Mouse (Mus musculus): ENCODE measurements around the gene Inip. TPM values are rescaled to one million over a fixed set of nuclear protein-coding genes. Genes with fewer than 3 reads are reported as not detected.

Gene Inip
- polyA plus RNA-seq, 1 experiment from 2014 or later = 40.4 TPM

DNA sequence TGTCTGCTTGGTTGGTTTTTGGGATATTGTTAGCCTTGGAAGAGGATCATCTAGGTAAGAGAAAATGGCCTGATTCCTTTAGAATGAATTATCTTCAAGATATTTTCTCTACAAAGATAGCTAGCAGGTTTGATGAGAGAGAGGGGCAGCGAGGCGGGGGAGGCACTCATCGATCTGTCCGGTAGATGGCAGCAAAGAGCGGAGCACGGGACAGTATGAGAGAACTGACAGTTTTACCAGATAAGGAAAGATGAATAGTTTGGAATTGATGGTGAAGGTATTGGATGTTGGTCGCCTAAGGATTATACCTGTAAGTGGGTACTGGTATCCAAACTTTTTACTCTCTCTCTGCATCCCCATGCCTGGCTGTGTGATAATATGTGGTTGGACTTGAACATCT is 14.7 kb downstream of the Inip start:
- Histone ChIP-seq H3K4me1 (replicated peaks) (no peaks in the 10 kb centered on the region), H3K27ac (no peak overlapping the region), H3K36me3 (no peaks in the 10 kb centered on the region), H3K4me2 (replicated peaks) (no peak overlapping the region), H3K9ac (no peak overlapping the region), H3K27me3 (replicated peaks) (no peaks in the 10 kb centered on the region), H3K4me3 (replicated peaks) (no peak overlapping the region), H3K9me3 (no peaks in the 10 kb centered on the region)
- 1% methylated on average over 7 of the region's 7 CpGs for WGBS
- ATAC-seq = no peak

- Histone ChIP-seq H3K9ac (no peak overlapping the region), H3K4me2 (replicated peaks) (no peak overlapping the region), H3K4me1 (replicated peaks) (no peaks in the 10 kb centered on the region), H3K9me3 (no peaks in the 10 kb centered on the region), H3K27ac (no peak overlapping the region), H3K27me3 (replicated peaks) (no peaks in the 10 kb centered on the region), H3K36me3 (no peaks in the 10 kb centered on the region), H3K4me3 (replicated peaks) (no peak overlapping the region)
- 23% methylated on average over 2 of the region's 2 CpGs for WGBS
- ATAC-seq = no peak
Observed at GRCm38 (mm10) chr4:59785412-59785811, 16.0 kb downstream of the Inip start.

GRCm38 (mm10) chr4:59783685-59784279 is 17.6 kb downstream of the Inip start:
- Histone ChIP-seq H3K27ac (peak overlapping the region; percentile 60; the same call in 1 of the 2 replicates), H3K4me1 (replicated peaks) (no peaks in the 10 kb centered on the region), H3K4me2 (replicated peaks) (peak overlapping the region; percentile 86), H3K9me3 (no peaks in the 10 kb centered on the region), H3K36me3 (no peaks in the 10 kb centered on the region), H3K4me3 (replicated peaks) (peak overlapping the region; percentile 97), H3K27me3 (replicated peaks) (no peaks in the 10 kb centered on the region), H3K9ac (peak overlapping the region; percentile 85)
- under 1% methylated on average over 36 of the region's 36 CpGs for WGBS
- ATAC-seq = peak; percentile 98

GRCm38 (mm10) chr4:59782853-59783684 is 18.3 kb downstream of the Inip start:
- peak; percentile 71 for ATAC-seq
- Histone ChIP-seq H3K36me3 (no peaks in the 10 kb centered on the region), H3K4me2 (replicated peaks) (peak overlapping the region; percentile 86), H3K9ac (peak overlapping the region; percentile 85), H3K4me3 (replicated peaks) (peak overlapping the region; percentile 97), H3K9me3 (no peaks in the 10 kb centered on the region), H3K4me1 (replicated peaks) (no peaks in the 10 kb centered on the region), H3K27ac (peak overlapping the region; percentile 60; the same call in 1 of the 2 replicates), H3K27me3 (replicated peaks) (no peaks in the 10 kb centered on the region)
- under 1% methylated on average over 47 of the region's 47 CpGs for WGBS

GRCm38 (mm10) chr4:59780568-59780967 is 20.8 kb downstream of the Inip start:
- Histone ChIP-seq H3K36me3 (no peaks in the 10 kb centered on the region), H3K4me1 (replicated peaks) (no peaks in the 10 kb centered on the region), H3K4me3 (replicated peaks) (no peak overlapping the region), H3K9me3 (no peaks in the 10 kb centered on the region), H3K9ac (no peak overlapping the region), H3K27me3 (replicated peaks) (no peaks in the 10 kb centered on the region), H3K4me2 (replicated peaks) (no peak overlapping the region), H3K27ac (no peak overlapping the region)
- no peak for ATAC-seq
- 17% methylated on average over 1 of the region's 1 CpGs for WGBS

DNA sequence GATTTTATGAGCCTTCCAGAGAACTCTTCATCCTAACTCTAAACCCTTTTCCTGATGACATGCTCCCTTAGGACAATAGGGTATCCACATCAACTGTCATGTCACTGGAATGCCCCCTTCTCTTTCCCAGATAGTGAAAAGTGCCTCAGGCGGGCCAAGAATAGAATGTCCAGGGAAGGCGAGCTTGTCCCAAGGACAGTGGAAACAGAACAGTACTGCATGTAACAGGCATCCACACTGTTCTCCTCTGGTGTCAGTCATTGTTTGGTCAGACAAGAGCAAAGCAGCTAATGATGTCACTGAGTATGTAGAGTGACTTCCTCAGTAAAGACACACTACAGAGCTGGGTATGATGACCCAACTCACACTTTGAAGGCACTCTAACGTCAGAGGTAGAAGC is 23.6 kb downstream of the Inip start:
- H3K27me3 ChIP-seq (replicated peaks) = no peaks in the 10 kb centered on the region
- no peak for ATAC-seq
- H3K4me1 ChIP-seq (replicated peaks) = no peaks in the 10 kb centered on the region
- no peak overlapping the region for H3K4me2 ChIP-seq (replicated peaks)
- 86% methylated on average over 3 of the region's 3 CpGs for WGBS
- no peak overlapping the region for H3K27ac ChIP-seq
- H3K36me3 ChIP-seq = peaks cover 6% of the 10 kb centered on the region; the same call in 1 of the 2 replicates
- H3K9me3 ChIP-seq = no peaks in the 10 kb centered on the region
- no peak overlapping the region for H3K9ac ChIP-seq
- H3K4me3 ChIP-seq (replicated peaks) = no peak overlapping the region

DNA sequence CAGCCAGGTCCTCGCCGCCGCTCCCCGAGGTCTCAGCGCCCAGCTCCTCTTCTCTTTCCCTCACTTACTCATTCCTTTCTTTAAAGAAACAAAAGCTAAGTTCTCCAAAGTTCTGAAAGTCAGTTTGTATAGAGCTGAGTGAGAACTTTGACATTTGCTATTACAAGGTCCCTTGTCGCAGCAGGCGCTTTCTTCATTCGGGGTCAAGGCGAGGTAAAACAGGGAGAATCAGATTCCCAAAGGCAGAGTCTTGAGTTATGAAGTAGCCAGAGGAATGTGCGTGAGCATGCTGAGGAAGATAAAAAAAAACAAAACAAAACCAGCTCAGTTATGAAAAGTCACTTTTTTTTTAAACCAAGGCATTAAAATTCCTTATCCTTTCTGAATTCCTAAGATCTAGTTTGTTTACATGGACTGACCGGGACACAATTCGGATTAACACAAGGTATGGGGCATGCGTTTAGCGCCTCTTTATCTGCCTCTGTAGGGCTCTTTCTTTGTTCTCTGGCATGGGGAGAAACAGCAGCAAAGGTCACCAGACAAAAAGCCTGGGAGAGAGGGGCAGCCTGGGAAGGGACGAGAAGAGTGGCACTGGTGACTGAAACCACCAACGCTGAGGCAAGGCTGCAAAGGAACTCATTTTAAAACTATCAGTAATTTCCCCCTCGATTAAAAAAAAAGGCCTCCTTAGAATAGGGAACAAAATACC is 29.1 kb downstream of the Inip start:
- Histone ChIP-seq H3K36me3 (peaks cover 13% of the 10 kb centered on the region), H3K4me1 (replicated peaks) (no peaks in the 10 kb centered on the region), H3K9me3 (no peaks in the 10 kb centered on the region), H3K4me2 (replicated peaks) (no peak overlapping the region), H3K27me3 (replicated peaks) (no peaks in the 10 kb centered on the region), H3K9ac (no peak overlapping the region), H3K27ac (no peak overlapping the region), H3K4me3 (replicated peaks) (no peak overlapping the region)
- WGBS = 74% methylated on average over 17 of the region's 17 CpGs
- ATAC-seq = no peak

- 81% methylated on average over 2 of the region's 2 CpGs for WGBS
- no peak overlapping the region for H3K27ac ChIP-seq
- H3K27me3 ChIP-seq (replicated peaks) = no peaks in the 10 kb centered on the region
- H3K4me1 ChIP-seq (replicated peaks) = peaks cover 7% of the 10 kb centered on the region; the same call in 1 of the 2 replicates
- peaks cover 7% of the 10 kb centered on the region; the same call in 1 of the 2 replicates for H3K36me3 ChIP-seq
- H3K4me2 ChIP-seq (replicated peaks) = no peak overlapping the region
- no peak overlapping the region for H3K4me3 ChIP-seq (replicated peaks)
- no peaks in the 10 kb centered on the region for H3K9me3 ChIP-seq
- ATAC-seq = no peak
- H3K9ac ChIP-seq = no peak overlapping the region
Observed at GRCm38 (mm10) chr4:59767717-59768116, 33.7 kb downstream of the Inip start.

DNA sequence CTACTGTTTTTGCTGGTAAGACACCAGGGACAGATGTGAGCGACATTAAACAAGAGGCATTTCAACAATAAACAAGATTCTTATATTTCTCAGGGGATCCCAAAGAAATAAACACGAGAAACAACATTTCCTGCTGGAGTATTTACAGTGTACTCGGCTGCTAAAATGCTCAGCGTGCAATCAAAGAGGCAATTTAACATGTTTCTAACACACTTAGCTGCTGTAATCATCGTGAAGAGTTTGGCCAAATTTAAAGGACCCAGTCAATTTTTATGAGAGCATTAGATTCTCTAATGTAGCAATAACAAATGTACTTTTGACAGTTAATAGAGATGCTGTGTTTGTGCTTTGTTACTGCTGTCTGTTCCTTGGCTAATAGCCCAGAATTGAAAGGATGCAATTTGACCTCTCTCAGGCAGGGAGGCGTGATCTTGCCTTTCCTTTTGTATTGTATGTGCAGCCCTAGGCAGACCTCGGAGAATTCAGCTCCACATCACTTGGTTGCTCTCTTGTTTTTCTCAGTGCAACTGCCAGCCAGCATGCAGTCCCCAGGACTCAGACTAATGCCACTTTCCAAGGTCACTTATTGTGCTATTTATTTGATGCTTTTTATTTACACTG is 35.9 kb downstream of the Inip start:
- Histone ChIP-seq H3K4me3 (replicated peaks) (no peak overlapping the region), H3K4me2 (replicated peaks) (0 out of 2 replicates have a peak overlapping the region, but pooled peaks have one; percentile 25), H3K4me1 (replicated peaks) (peaks cover 7% of the 10 kb centered on the region; the same call in 1 of the 2 replicates), H3K9ac (no peak overlapping the region), H3K9me3 (no peaks in the 10 kb centered on the region), H3K36me3 (no peaks in the 10 kb centered on the region), H3K27me3 (replicated peaks) (no peaks in the 10 kb centered on the region), H3K27ac (no peak overlapping the region)
- 29% methylated on average over 7 of the region's 7 CpGs for WGBS
- peak; percentile 71 for ATAC-seq

- WGBS = 64% methylated on average over 7 of the region's 7 CpGs
- ATAC-seq = no peak
- H3K9ac ChIP-seq = no peak overlapping the region
Observed at GRCm38 (mm10) chr4:59764950-59765349, 36.4 kb downstream of the Inip start.

DNA sequence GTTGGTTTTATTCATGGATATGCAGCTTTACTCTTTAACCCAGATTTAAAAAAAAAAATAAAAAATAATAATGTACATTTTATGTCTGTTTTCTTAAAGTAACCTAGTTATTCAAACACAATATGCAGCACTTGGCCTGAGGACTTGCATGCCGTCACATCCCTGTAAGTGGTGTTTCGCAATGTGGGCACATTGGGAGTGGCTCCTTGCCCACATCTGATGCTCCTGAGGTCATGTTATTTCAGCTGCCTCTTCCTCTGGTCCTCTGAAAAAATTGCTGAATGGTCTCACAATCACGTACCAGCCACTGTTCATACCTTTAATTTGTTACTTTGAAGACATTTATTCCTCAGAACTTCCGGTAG is 40.0 kb downstream of the Inip start:
- ATAC-seq = no peak
- Histone ChIP-seq H3K9me3 (no peaks in the 10 kb centered on the region), H3K4me2 (replicated peaks) (no peak overlapping the region), H3K9ac (no peak overlapping the region), H3K27ac (no peak overlapping the region), H3K4me1 (replicated peaks) (peaks cover 7% of the 10 kb centered on the region; the same call in 1 of the 2 replicates), H3K4me3 (replicated peaks) (no peak overlapping the region), H3K27me3 (replicated peaks) (no peaks in the 10 kb centered on the region), H3K36me3 (no peaks in the 10 kb centered on the region)
- 74% methylated on average over 4 of the region's 4 CpGs for WGBS

More at GRCm38 (mm10) chr4:59764950-59765349, 36.4 kb downstream of the Inip start:
- no peaks in the 10 kb centered on the region for H3K27me3 ChIP-seq (replicated peaks)
- H3K9me3 ChIP-seq = no peaks in the 10 kb centered on the region
- peaks cover 7% of the 10 kb centered on the region; the same call in 1 of the 2 replicates for H3K4me1 ChIP-seq (replicated peaks)
- no peak overlapping the region for H3K4me3 ChIP-seq (replicated peaks)
- H3K4me2 ChIP-seq (replicated peaks) = peak overlapping the region; percentile 25
- peak overlapping the region; percentile 54; the same call in 1 of the 2 replicates for H3K27ac ChIP-seq
- no peaks in the 10 kb centered on the region for H3K36me3 ChIP-seq

Data from intestine, embryonic 15.5 days (tissue).